In genomic region chr11:99873089-99873488, GRCm38 (mm10) we compare ENCODE assay signal across 27 mouse cellular contexts. TPM values are rescaled to one million over a fixed set of nuclear protein-coding genes. Genes with fewer than 3 reads are reported as not detected.
"Had no signal": no experiment of that assay in that cellular context is flagged by ENCODE, and none has a peak within 500 bp of the region (broad histone marks: within the 10 kb centered on the region; RNA-seq: fewer than 3 reads in every experiment).

TSS of gene Krtap9-1 (plus strand) at chr11:99873389.

RNA-seq across cellular contexts. Expression of gene Krtap9-1, which starts in this region (rescaled TPM):
- polyA plus RNA-seq: heart, embryonic 10.5 days; heart, embryonic 11.5 days; heart, embryonic 12.5 days; heart, embryonic 13.5 days; heart, embryonic 14.5 days; heart, embryonic 15.5 days; heart, embryonic 16.5 days; heart, postnatal 0 days; hindbrain, embryonic 10.5 days; hindbrain, embryonic 11.5 days; hindbrain, embryonic 12.5 days; hindbrain, embryonic 13.5 days; hindbrain, embryonic 14.5 days; hindbrain, embryonic 15.5 days; hindbrain, embryonic 16.5 days; hindbrain, postnatal 0 days; inflammation-experienced regulatory T-cells, adult 6 months; intestine, embryonic 14.5 days; intestine, embryonic 15.5 days; intestine, embryonic 16.5 days; intestine, postnatal 0 days; kidney, adult 2 months; kidney, embryonic 14.5 days; kidney, embryonic 15.5 days; kidney, embryonic 16.5 days; kidney, postnatal 0 days; large intestine, adult 2 months had no signal
